Mouse (Mus musculus) activated CD4-positive, CD25-positive, alpha-beta regulatory T cell, adult 9 weeks (primary cell): Measurements from ENCODE around the gene S100a6. TPM values are rescaled to one million over a fixed set of nuclear protein-coding genes. Genes with fewer than 3 reads are reported as not detected.

ENCODE experiments used
- polyA plus RNA-seq: library from polyadenylated mRNA; unstranded; fragments of 100-300 nt; shearing (Covaris generic); gene quantifications from one replicate; pipeline ENCODE4 v1.2.1, GENCODE M21; 2017

S100a6 gene
- polyA plus RNA-seq = 481 TPM

DNA sequence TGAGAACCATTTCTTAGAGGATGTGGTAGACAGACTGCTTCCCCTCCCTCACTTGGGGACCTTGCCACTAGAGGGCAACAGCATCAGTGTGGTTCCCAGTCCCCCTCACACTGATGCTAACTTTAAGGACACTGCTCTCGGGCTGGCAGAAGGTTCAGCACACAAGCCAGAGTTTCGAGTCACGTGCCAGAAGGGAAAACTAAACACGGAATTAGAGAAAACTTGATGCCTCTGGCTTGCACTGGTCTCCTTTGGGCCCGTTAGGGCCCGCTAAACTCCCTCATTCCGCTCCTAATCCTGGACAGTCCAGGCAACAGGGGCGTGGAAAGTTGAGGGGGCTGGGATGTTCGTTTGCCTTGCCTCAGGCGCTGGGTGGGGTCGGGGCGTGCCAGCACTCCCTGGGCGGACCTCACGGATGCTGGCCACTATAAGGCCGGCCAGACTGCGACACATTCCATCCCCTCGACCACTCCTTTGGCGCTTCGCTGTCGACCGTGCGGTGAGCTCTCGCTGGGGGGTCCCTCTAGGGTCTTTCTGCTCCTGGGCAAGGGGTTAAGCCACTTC lies at the start of gene S100a6:
S100a6 (plus strand) TSS at position 155 of the 564 bp plus-strand sequence.

DNA sequence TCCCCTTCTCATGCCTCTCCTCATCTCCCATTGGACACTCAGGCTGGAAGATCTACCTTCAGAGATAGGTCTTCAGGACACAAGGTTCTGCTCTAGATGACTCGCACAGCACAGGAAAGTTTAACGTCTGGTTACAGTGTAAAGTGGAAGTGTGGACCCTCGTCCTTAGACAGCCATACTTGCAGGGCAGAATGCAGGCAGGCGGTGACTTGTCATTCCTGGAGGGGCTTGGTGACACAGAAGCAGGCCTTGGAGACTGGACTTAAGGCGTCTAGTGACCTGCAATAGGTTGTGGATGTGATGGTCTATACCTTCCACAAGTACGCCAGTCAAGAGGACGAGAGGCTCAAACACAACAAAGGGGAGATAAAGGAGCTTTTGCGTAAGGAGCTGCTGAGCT lies 22.7 kb upstream of the S100a6 start, which contains the start of gene S100a2:
S100a2 (plus strand) TSS at position 301 of the 400 bp plus-strand sequence.

GRCm38 (mm10) chr3:90601486-90602110 lies 11.1 kb upstream of the S100a6 start, which contains the start of gene Gm42674:
Gene Gm42674 (plus strand): TSS chr3:90601904.

DNA sequence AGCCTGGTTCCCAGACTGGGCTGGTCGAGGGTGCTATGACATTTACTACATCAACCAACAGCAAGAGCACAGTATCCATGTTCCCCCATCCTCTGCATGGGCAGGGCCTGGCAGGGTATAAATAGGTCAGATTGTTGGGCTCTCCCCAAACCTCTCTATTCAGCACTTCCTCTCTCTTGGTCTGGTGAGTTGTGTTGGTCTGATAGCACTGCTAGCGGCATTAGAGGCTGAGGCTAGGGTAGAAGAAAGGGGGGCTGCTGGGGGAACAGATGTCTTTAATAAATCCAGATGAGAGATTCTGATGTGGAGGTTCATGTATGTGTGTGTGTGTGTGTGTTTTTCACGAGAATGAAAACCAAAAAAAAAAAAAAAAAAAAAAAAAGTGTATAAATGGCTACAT lies 9.1 kb upstream of the S100a6 start, which contains the start of gene S100a4:
S100a4 (plus strand) TSS at position 149 of the 400 bp plus-strand sequence.

GRCm38 (mm10) chr3:90608223-90608622 lies 4.5 kb upstream of the S100a6 start, which contains the start of gene S100a5:
Gene S100a5 (plus strand): TSS chr3:90608523.

GRCm38 (mm10) chr3:90653717-90654116 lies 41.0 kb downstream of the S100a6 start, which contains the start of gene S100a7a:
Gene S100a7a (plus strand): TSS chr3:90654017.

GRCm38 (mm10) chr3:90668846-90669245 lies 56.2 kb downstream of the S100a6 start, which contains the start of gene S100a8:
Gene S100a8 (plus strand): TSS chr3:90668978.

Other genes with a start within 250 kb of the S100a6 start
- 0.27 TPM for gene Slc27a3, start 222.9 kb upstream of the S100a6 start, polyA plus RNA-seq
- 47.0 TPM for gene Ints3, start 179.3 kb upstream of the S100a6 start, polyA plus RNA-seq
- not detected for gene Npr1, start 147.0 kb upstream of the S100a6 start, polyA plus RNA-seq
- 104 TPM for gene Ilf2, start 136.8 kb upstream of the S100a6 start, polyA plus RNA-seq
- 93.0 TPM for gene Snapin, start 121.8 kb upstream of the S100a6 start, polyA plus RNA-seq
- gene Chtop, start 103.4 kb upstream of the S100a6 start, polyA plus RNA-seq = 212 TPM
- 4.4 TPM for gene S100a1, start 98.5 kb upstream of the S100a6 start, polyA plus RNA-seq
- 181 TPM for gene S100a13, start 98.4 kb upstream of the S100a6 start, polyA plus RNA-seq
- gene S100a14, start 86.0 kb upstream of the S100a6 start, polyA plus RNA-seq = 0.40 TPM
- 0.32 TPM for gene S100a16, start 75.6 kb upstream of the S100a6 start, polyA plus RNA-seq
- 1.6 TPM for gene S100a3, start 52.3 kb upstream of the S100a6 start, polyA plus RNA-seq
- gene S100a2, start 22.6 kb upstream of the S100a6 start, polyA plus RNA-seq = 1.7 TPM
- not detected for gene Gm42674, start 11.0 kb upstream of the S100a6 start, polyA plus RNA-seq
- gene S100a4, start 9.1 kb upstream of the S100a6 start, polyA plus RNA-seq = 415 TPM
- not detected for gene S100a5, start 4.4 kb upstream of the S100a6 start, polyA plus RNA-seq
- gene S100a7a, start 41.1 kb downstream of the S100a6 start, polyA plus RNA-seq = 0.28 TPM
- gene S100a8, start 56.1 kb downstream of the S100a6 start, polyA plus RNA-seq = not detected
- gene S100a9, start 82.8 kb downstream of the S100a6 start, polyA plus RNA-seq = 0.57 TPM
- gene Pglyrp4, start 114.0 kb downstream of the S100a6 start, polyA plus RNA-seq = not detected
- not detected for gene Gm5849, start 165.0 kb downstream of the S100a6 start, polyA plus RNA-seq